Mouse (Mus musculus) embryonic facial prominence, embryonic 14.5 days (tissue): Measurements from ENCODE around the gene Lurap1l. TPM values are rescaled to one million over a fixed set of nuclear protein-coding genes. Genes with fewer than 3 reads are reported as not detected.

Source experiments
- ATAC-seq: fragments of 200-750 bp; cut with Nextera tagmentation; 2 replicates; pipeline ENCODE4 v1.8.0; 2017; ENCODE audit warnings: low read depth, moderate number of reproducible peaks, moderate TSS enrichment
- DNase-seq: peaks from one replicate; pipeline ENCODE4 v3.0.0-alpha.2; 2015; ENCODE audit warnings: low spot score
- H3K27ac ChIP-seq: fragments of 300-500 bp; sonication (generic); replicated peaks from 2 replicates; pipeline ENCODE4 v1.5.1; 2014; ENCODE audit warnings: low read depth, mild to moderate bottlenecking, low read length, moderate library complexity
- H3K27me3 ChIP-seq: fragments of 300-500 bp; sonication (generic); replicated peaks from 2 replicates; pipeline ENCODE4 v1.6.1; 2014; ENCODE audit warnings: low read length; ENCODE audit not compliant: control insufficient read depth, insufficient read depth
- H3K36me3 ChIP-seq: fragments of 300-500 bp; sonication (generic); 2 replicates; pipeline ENCODE4 v1.6.1; 2014; ENCODE audit warnings: low read length, mixed read lengths; ENCODE audit not compliant: control insufficient read depth, insufficient read depth
- H3K4me1 ChIP-seq: fragments of 300-500 bp; sonication (generic); 2 replicates; pipeline ENCODE4 v1.6.1; 2014; ENCODE audit warnings: antibody characterized with exemption, low read length; ENCODE audit not compliant: control insufficient read depth, insufficient read depth
- H3K4me2 ChIP-seq: fragments of 300-500 bp; sonication (generic); 2 replicates; pipeline ENCODE4 v1.6.1; 2014; ENCODE audit warnings: low read depth, mild to moderate bottlenecking, low read length, moderate library complexity, mixed read lengths
- H3K4me3 ChIP-seq: fragments of 300-500 bp; sonication (generic); 2 replicates; pipeline ENCODE4 v1.5.1; 2014; ENCODE audit warnings: low read depth, mild to moderate bottlenecking, low read length
- H3K9ac ChIP-seq: fragments of 300-500 bp; sonication (generic); 2 replicates; pipeline ENCODE4 v1.6.1; 2014; ENCODE audit warnings: low read depth, mild to moderate bottlenecking, low read length, moderate library complexity, mixed read lengths
- H3K9me3 ChIP-seq: fragments of 300-500 bp; sonication (generic); 2 replicates; pipeline ENCODE4 v1.6.1; 2016; ENCODE audit warnings: low read length; ENCODE audit not compliant: control insufficient read depth
- WGBS: fragments of 180-500 bp; shearing (Covaris S2); extraction: QIAGEN DNeasy Blood & Tissue Kit; methylation state at CpG from one replicate; pipeline ENCODE4 v1.1.7; 2014; 5-methylcytosine and 5-hydroxymethylcytosine counted together
- polyA plus RNA-seq: library from polyadenylated mRNA; unstranded; fragments of >200 nt; fragmentation: Nextera tagmentation; extraction: Ambion mirVana; gene quantifications from 2 replicates; pipeline ENCODE4 v1.2.1, GENCODE M21; 2014

The Lurap1l gene
- polyA plus RNA-seq, 1 experiment from 2014 or later: 14.8 TPM

- no peaks in the 10 kb centered on the region for H3K4me1 ChIP-seq
- ATAC-seq: no peak
These were observed 34.2 kb downstream of the Lurap1l start for GRCm38 (mm10) chr4:80944605-80945004.

GRCm38 (mm10) chr4:80949110-80949509 is 38.7 kb downstream of the Lurap1l start:
- H3K4me3 ChIP-seq: no peak overlapping the region
- H3K27ac ChIP-seq: no peak overlapping the region
- no peaks in the 10 kb centered on the region for H3K27me3 ChIP-seq
- no peak overlapping the region for H3K4me2 ChIP-seq
- DNase-seq: no peak
- no peak for ATAC-seq
- H3K9ac ChIP-seq: no peak overlapping the region
- H3K4me1 ChIP-seq: no peaks in the 10 kb centered on the region
- H3K9me3 ChIP-seq: no peaks in the 10 kb centered on the region
- no peaks in the 10 kb centered on the region for H3K36me3 ChIP-seq

More at GRCm38 (mm10) chr4:80944605-80945004, 34.2 kb downstream of the Lurap1l start:
- Histone ChIP-seq H3K36me3 (no peaks in the 10 kb centered on the region), H3K27ac (no peak overlapping the region), H3K9ac (no peak overlapping the region), H3K9me3 (no peaks in the 10 kb centered on the region), H3K4me2 (no peak overlapping the region), H3K4me3 (no peak overlapping the region), H3K27me3 (no peaks in the 10 kb centered on the region)
- DNase-seq: no peak

GRCm38 (mm10) chr4:80949720-80950119 is 39.3 kb downstream of the Lurap1l start:
- Histone ChIP-seq H3K4me2 (no peak overlapping the region), H3K4me3 (no peak overlapping the region), H3K9ac (no peak overlapping the region), H3K27me3 (no peaks in the 10 kb centered on the region), H3K36me3 (no peaks in the 10 kb centered on the region), H3K27ac (no peak overlapping the region), H3K4me1 (no peaks in the 10 kb centered on the region), H3K9me3 (no peaks in the 10 kb centered on the region)
- ATAC-seq (peak; percentile 18; the same call in 1 of the 2 replicates), DNase-seq (no peak)
- WGBS: 84% methylated on average over 2 of the region's 2 CpGs

- H3K27me3 ChIP-seq: no peaks in the 10 kb centered on the region
- no peak overlapping the region for H3K9ac ChIP-seq
- H3K4me1 ChIP-seq: no peaks in the 10 kb centered on the region
- H3K9me3 ChIP-seq: no peaks in the 10 kb centered on the region
- no peak overlapping the region for H3K4me2 ChIP-seq
- H3K27ac ChIP-seq: no peak overlapping the region
- no peak for DNase-seq
- WGBS: 65% methylated on average over 8 of the region's 8 CpGs
- no peak overlapping the region for H3K4me3 ChIP-seq
- no peaks in the 10 kb centered on the region for H3K36me3 ChIP-seq
- no peak for ATAC-seq
These were observed 39.9 kb downstream of the Lurap1l start for GRCm38 (mm10) chr4:80950280-80950781.

GRCm38 (mm10) chr4:80952653-80953052 is 42.2 kb downstream of the Lurap1l start:
- ATAC-seq (no peak), DNase-seq (no peak)
- H3K27ac ChIP-seq: no peak overlapping the region
- no peaks in the 10 kb centered on the region for H3K27me3 ChIP-seq
- no peaks in the 10 kb centered on the region for H3K4me1 ChIP-seq
- no peaks in the 10 kb centered on the region for H3K36me3 ChIP-seq
- H3K4me3 ChIP-seq: no peak overlapping the region
- no peaks in the 10 kb centered on the region for H3K9me3 ChIP-seq
- H3K4me2 ChIP-seq: no peak overlapping the region
- no peak overlapping the region for H3K9ac ChIP-seq
- WGBS: 80% methylated on average over 1 of the region's 1 CpGs

GRCm38 (mm10) chr4:80955942-80956341 is 45.5 kb downstream of the Lurap1l start:
- DNase-seq (peak; percentile 54), ATAC-seq (no peak)
- Histone ChIP-seq H3K9ac (no peak overlapping the region), H3K4me3 (no peak overlapping the region), H3K27me3 (no peaks in the 10 kb centered on the region), H3K9me3 (no peaks in the 10 kb centered on the region), H3K27ac (no peak overlapping the region), H3K4me2 (no peak overlapping the region), H3K4me1 (no peaks in the 10 kb centered on the region), H3K36me3 (no peaks in the 10 kb centered on the region)
- 44% methylated on average over 2 of the region's 2 CpGs for WGBS

GRCm38 (mm10) chr4:80967526-80967925 is 57.1 kb downstream of the Lurap1l start:
- ATAC-seq: no peak
- H3K27me3 ChIP-seq: no peaks in the 10 kb centered on the region

GRCm38 (mm10) chr4:80971846-80972245 is 61.4 kb downstream of the Lurap1l start:
- 41% methylated on average over 1 of the region's 1 CpGs for WGBS
- Histone ChIP-seq H3K9ac (no peak overlapping the region), H3K9me3 (no peaks in the 10 kb centered on the region), H3K4me3 (no peak overlapping the region), H3K4me1 (no peaks in the 10 kb centered on the region), H3K27me3 (no peaks in the 10 kb centered on the region), H3K36me3 (no peaks in the 10 kb centered on the region), H3K4me2 (no peak overlapping the region), H3K27ac (no peak overlapping the region)
- DNase-seq (no peak), ATAC-seq (no peak)

More at GRCm38 (mm10) chr4:80967526-80967925, 57.1 kb downstream of the Lurap1l start:
- Histone ChIP-seq H3K4me1 (no peaks in the 10 kb centered on the region), H3K36me3 (no peaks in the 10 kb centered on the region), H3K27ac (no peak overlapping the region), H3K9me3 (no peaks in the 10 kb centered on the region), H3K4me2 (no peak overlapping the region), H3K9ac (no peak overlapping the region), H3K4me3 (no peak overlapping the region)
- WGBS: 91% methylated on average over 17 of the region's 17 CpGs
- DNase-seq: no peak

GRCm38 (mm10) chr4:80973896-80974295 is 63.5 kb downstream of the Lurap1l start:
- H3K4me1 ChIP-seq: no peaks in the 10 kb centered on the region
- H3K9me3 ChIP-seq: no peaks in the 10 kb centered on the region
- no peak for DNase-seq
- H3K36me3 ChIP-seq: no peaks in the 10 kb centered on the region
- no peaks in the 10 kb centered on the region for H3K27me3 ChIP-seq
- no peak overlapping the region for H3K9ac ChIP-seq
- no peak overlapping the region for H3K4me2 ChIP-seq
- H3K4me3 ChIP-seq: no peak overlapping the region
- no peak for ATAC-seq
- H3K27ac ChIP-seq: no peak overlapping the region
